Mouse (Mus musculus): ENCODE results near the gene Gm13178. TPM values are rescaled to one million over a fixed set of nuclear protein-coding genes. Genes with fewer than 3 reads are reported as not detected.

The Gm13178 gene
- total RNA-seq (2021) = under 1 TPM in 1 of 2 experiments, not detected in 1; 0.34 TPM

GRCm38 (mm10) chr4:144721304-144721703, at the start of gene Gm13178:
TSS of gene Gm13178 (minus strand) at chr4:144721404.
- no peak for DNase-seq (ENCODE audit: low spot score in 2 of 2)
- intact Hi-C loops (cut with DNase I) = no loop called here

GRCm38 (mm10) chr4:144765722-144766121, 44.5 kb upstream of the Gm13178 start:
- intact Hi-C loops (cut with DNase I) = loop anchor here (5.0 to 10.0 kb wide), 4 partner anchors 107 to 519 kb away; no protein-coding TSS in a partner anchor
- peak; percentile 36 to 70 for DNase-seq (ENCODE audit: low spot score in 2 of 2)

GRCm38 (mm10) chr4:144749139-144749538, 27.9 kb upstream of the Gm13178 start:
- intact Hi-C loops (cut with DNase I) = no loop called here
- DNase-seq (ENCODE audit: low spot score in 2 of 2) = no peak

GRCm38 (mm10) chr4:144719691-144720090, 1.5 kb downstream of the Gm13178 start:
- DNase-seq (ENCODE audit: low spot score in 2 of 2) = no peak
- intact Hi-C loops (cut with DNase I) = no loop called here

GRCm38 (mm10) chr4:144718288-144718687, 2.9 kb downstream of the Gm13178 start:
- DNase-seq (ENCODE audit: low spot score in 2 of 2) = no peak
- intact Hi-C loops (cut with DNase I) = no loop called here

- DNase-seq (ENCODE audit: low spot score in 2 of 2) = no peak
- intact Hi-C loops (cut with DNase I) = no loop called here
Measured at GRCm38 (mm10) chr4:144686268-144686667, 34.9 kb downstream of the Gm13178 start, which contains the start of gene Gm436. TSS of gene Gm436 (minus strand) at chr4:144686368.

Other genes with a start within 250 kb of the Gm13178 start
- gene 9430007A20Rik, start 201.6 kb downstream of the Gm13178 start, total RNA-seq (2021) = not detected
- not detected for gene Gm13124, start 156.3 kb downstream of the Gm13178 start, total RNA-seq (2021)
- gene Aadacl4, start 107.7 kb downstream of the Gm13178 start, total RNA-seq (2021) = not detected
- gene Gm436, start 35.0 kb downstream of the Gm13178 start, total RNA-seq (2021) = not detected
- gene Gm438, start 65.2 kb upstream of the Gm13178 start, total RNA-seq (2021) = not detected
- 10 to 100 TPM; 29.6 to 35.8 TPM for gene Dhrs3, start 171.4 kb upstream of the Gm13178 start, total RNA-seq (2021)